ENCODE assay signal across 8 mouse cellular contexts in the genomic region with DNA sequence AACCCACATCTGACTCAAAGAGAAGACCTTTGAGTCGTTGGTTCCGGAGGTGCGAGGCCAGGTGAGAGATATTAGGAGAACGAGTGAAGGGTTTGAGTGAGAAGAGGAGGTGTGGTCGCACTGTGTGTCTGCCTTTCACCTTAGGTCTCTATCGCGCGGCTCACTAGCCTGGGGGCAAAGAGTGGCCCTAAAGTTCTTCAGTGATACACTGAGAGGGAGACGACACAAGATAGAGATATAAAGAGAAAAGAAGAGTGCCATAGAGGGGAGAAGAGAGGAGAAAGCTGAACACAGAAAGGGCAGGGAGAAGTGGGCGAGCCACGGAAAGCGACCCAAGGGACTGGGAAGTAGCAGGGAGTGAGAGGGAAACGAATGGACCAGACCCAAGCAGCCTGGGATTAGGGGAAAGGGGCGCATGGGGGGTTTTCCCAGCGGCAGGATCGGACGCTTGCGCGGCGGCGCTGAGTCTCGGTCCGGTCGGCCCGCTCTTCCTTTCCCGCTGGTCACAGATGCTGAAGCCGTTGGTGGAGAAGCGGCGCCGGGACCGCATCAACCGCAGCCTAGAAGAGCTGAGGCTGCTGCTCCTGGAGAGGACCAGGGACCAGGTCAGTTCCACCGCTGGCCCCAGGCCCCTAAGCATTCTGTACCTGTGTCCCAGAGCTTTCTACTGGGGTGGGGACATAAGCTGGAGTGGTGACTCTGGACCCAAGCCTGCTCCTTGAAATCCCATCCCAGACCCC. TPM values are rescaled to one million over a fixed set of nuclear protein-coding genes. Genes with fewer than 3 reads are reported as not detected.
DNase-seq lines count a peak whose midpoint lies in the region; TF ChIP-seq lines count a peak whose summit lies in the region.

No protein-coding gene starts in this region.

- no peaks in the 10 kb centered on the region for H3K36me3 ChIP-seq in liver, adult 2 months (ENCODE audit: control insufficient read depth, insufficient read depth, low read length)

- H3K4me1 ChIP-seq in liver, adult 2 months (ENCODE audit: control insufficient read depth, insufficient read depth, low read length): peaks cover 13% of the 10 kb centered on the region; the same call in 1 of the 2 replicates

- H3K4me3 ChIP-seq in liver, adult 2 months (ENCODE audit: insufficient read depth, low read depth, low read length): peak overlapping the region; percentile 60

- TF ChIP-seq POLR2A in liver, adult 2 months (IDR thresholded peaks at IDR 0.05; ENCODE audit: extremely low read depth, insufficient read depth, low read length): no peak

- no peaks in the 10 kb centered on the region for H3K79me2 ChIP-seq in liver, adult 2 months (ENCODE audit: control insufficient read depth, insufficient read depth, low read length)

- peak overlapping the region; percentile 75 for H3K9ac ChIP-seq in liver, adult 2 months (ENCODE audit: low read depth, low read length)

- H3K27ac ChIP-seq in liver, adult 2 months (replicated peaks; ENCODE audit: insufficient read depth, low read depth, low read length): no peak overlapping the region

- 7% methylated on average over 33 of the region's 33 CpGs for WGBS in liver, adult 2 months

- H3K27me3 ChIP-seq in liver, adult 2 months (ENCODE audit: control insufficient read depth, insufficient read depth, low read length): no peaks in the 10 kb centered on the region

- intact Hi-C loops in heart, postnatal 10 days (cut with DNase I): no loop called here

- no peak for TF ChIP-seq CTCF in liver, adult 2 months (IDR thresholded peaks at IDR 0.05; ENCODE audit: low read depth, low read length)

- DNase-seq in right cerebral cortex, postnatal 14 days: peak; percentile 27
- no peak for DNase-seq in right cerebral cortex, postnatal 4 days
- peak; percentile 51 to 58 for DNase-seq in cerebellum, postnatal 25 days
- peak; percentile 57 to 58 for DNase-seq in heart, postnatal 10 days
- no peak for DNase-seq in liver, adult 2 months (ENCODE audit: extremely low read depth, low read depth, low spot score)
- DNase-seq in retina, embryonic 14.5 days (ENCODE audit: low spot score): peak; percentile 48
- DNase-seq in frontal cortex, postnatal 10 days (ENCODE audit: low spot score in 2 of 2): no peak
- no peak for DNase-seq in right cerebral cortex, postnatal 25 days

RNA-seq across cellular contexts. Expression of a gene that starts 1.0 kb away (rescaled TPM):
- under 1 TPM; 0.17 to 0.34 TPM for total RNA-seq in heart, postnatal 10 days (2021)
- total RNA-seq in liver, adult 2 months (2014; rRNA removed): not detected in 2 replicates
- 0.05 TPM in 1 of 2 replicates, not detected in the other for polyA plus RNA-seq in liver, adult 2 months (2012; rRNA removed)

RNA-seq across cellular contexts. Expression of a gene that starts 1.2 kb away (rescaled TPM):
- total RNA-seq in heart, postnatal 10 days (2021): under 1 TPM; 0.42 to 0.60 TPM
- total RNA-seq in liver, adult 2 months (2014; rRNA removed): 0.13 TPM in 1 of 2 replicates, not detected in the other
- 0.05 and 0.10 TPM in 2 replicates for polyA plus RNA-seq in liver, adult 2 months (2012; rRNA removed)

RNA-seq across cellular contexts. Expression of a gene that starts 4.5 kb away (rescaled TPM):
- not detected for total RNA-seq in heart, postnatal 10 days (2021)
- total RNA-seq in liver, adult 2 months (2014; rRNA removed): not detected in 2 replicates
- polyA plus RNA-seq in liver, adult 2 months (2012; rRNA removed): 0.09 TPM in 1 of 2 replicates, not detected in the other

RNA-seq across cellular contexts. Expression of a gene that starts 26.2 kb away (rescaled TPM):
- total RNA-seq in heart, postnatal 10 days (2021): 100 to 1,000 TPM in 1 of 2 experiments, 10 to 100 TPM in 1; 61.4 to 101 TPM
- total RNA-seq in liver, adult 2 months (2014; rRNA removed): 8.0 and 9.0 TPM in 2 replicates
- 4.6 and 6.9 TPM in 2 replicates for polyA plus RNA-seq in liver, adult 2 months (2012; rRNA removed)

RNA-seq across cellular contexts. Expression of a gene that starts 32.9 kb away (rescaled TPM):
- total RNA-seq in heart, postnatal 10 days (2021): 10 to 100 TPM; 71.1 to 85.8 TPM
- total RNA-seq in liver, adult 2 months (2014; rRNA removed): 5.2 and 6.4 TPM in 2 replicates
- polyA plus RNA-seq in liver, adult 2 months (2012; rRNA removed): 21.7 and 36.9 TPM in 2 replicates

Comparison
In these comparisons a context has a peak if more than half of its experiments do, and no peak if none do; other contexts are left out.
1. DNase-seq: peak in right cerebral cortex, postnatal 14 days (single experiment), cerebellum, postnatal 25 days (2 of 2), heart, postnatal 10 days (2 of 2) and retina, embryonic 14.5 days (single experiment); none in right cerebral cortex, postnatal 4 days (single experiment), liver, adult 2 months (single experiment), frontal cortex, postnatal 10 days (0 of 2) and right cerebral cortex, postnatal 25 days (single experiment).